Mouse (Mus musculus) kidney, adult 2 months (tissue): ENCODE data around the gene Hes3.

ENCODE experiments used
- CTCF ChIP-seq: fragments of 200-500 bp; conservative IDR thresholded peaks from 2 replicates; pipeline ENCODE4 v1.5.1; 2011; ENCODE audit warnings: low read depth, mild to moderate bottlenecking, control low read depth, low read length, moderate library complexity, mixed read lengths; ENCODE audit not compliant: insufficient read depth, insufficient read length
- POLR2A ChIP-seq: fragments of 200-500 bp; IDR thresholded peaks from one replicate; pipeline ENCODE4 v1.6.1; 2011; ENCODE audit warnings: low read depth, low read length, control low read depth

GRCm38 (mm10) chr4:152307542-152307941 lies 16.1 kb upstream of the Hes3 start:
- TF ChIP-seq POLR2A (no peak), CTCF (no peak)
